Mouse (Mus musculus) cortical plate, adult 2 months (tissue): ENCODE data around the gene Luc7l3.

Source experiments
- CTCF ChIP-seq: fragments of 200-500 bp; IDR thresholded peaks from 2 replicates; pipeline ENCODE4 v1.5.1; 2011; ENCODE audit warnings: mild to moderate bottlenecking, control low read depth, low read length; ENCODE audit not compliant: insufficient read depth; ENCODE audit errors: extremely low read depth
- POLR2A ChIP-seq: fragments of 200-500 bp; IDR thresholded peaks from 2 replicates; pipeline ENCODE4 v1.6.1; 2011; ENCODE audit warnings: mild to moderate bottlenecking, low read length, control low read depth; ENCODE audit not compliant: insufficient read depth; ENCODE audit errors: extremely low read depth

- TF ChIP-seq CTCF, result no peak
- no peak for TF ChIP-seq POLR2A
These were observed 35.8 kb downstream of the Luc7l3 start for GRCm38 (mm10) chr11:94285886-94286574.
